Mouse (Mus musculus): ENCODE results near the gene Adap1. TPM values are rescaled to one million over a fixed set of nuclear protein-coding genes. Genes with fewer than 3 reads are reported as not detected.

The Adap1 gene
- total RNA-seq, 1 experiment: 65.0 TPM

GRCm38 (mm10) chr5:139364260-139364910 lies 39.0 kb upstream of the Adap1 start:
- Histone ChIP-seq H3K9ac (ENCODE audit: insufficient read depth, low read depth, low read length, poor library complexity, severe bottlenecking) (no peak overlapping the region), H3K27ac (ENCODE audit: insufficient read depth, low read depth, low read length, poor library complexity, severe bottlenecking) (peak overlapping the region; percentile 40; the same call in 1 of the 2 replicates), H3K9me3 (ENCODE audit: control insufficient read depth, insufficient read depth, low read depth, low read length) (no peaks in the 10 kb centered on the region), H3K4me3 (ENCODE audit: insufficient read depth in 1 of 2, low read depth in 1 of 2, low read length in 2 of 2, poor library complexity in 1 of 2, severe bottlenecking in 1 of 2) (no peak overlapping the region), H3K4me1 (ENCODE audit: control insufficient read depth in 2 of 2, insufficient read depth in 2 of 2, low read length in 2 of 2, poor library complexity in 1 of 2) (peaks cover 2 to 26% of the 10 kb centered on the region in 2 experiments; a peak in 2 of 4 replicates), H3K36me3 (ENCODE audit: control insufficient read depth, insufficient read depth, low read length, poor library complexity, severe bottlenecking) (peaks cover 10% of the 10 kb centered on the region; the same call in 1 of the 2 replicates)
- TF ChIP-seq ZNF384 (IDR thresholded peaks at IDR 0.05; ENCODE audit: low read depth, low read length) (no peak), HCFC1 (IDR thresholded peaks at IDR 0.05; ENCODE audit: borderline replicate concordance, insufficient read depth, low read length) (no peak), ZC3H11A (IDR thresholded peaks at IDR 0.05; ENCODE audit: borderline replicate concordance, low read depth, low read length) (peak; percentile 80), CHD2 (IDR thresholded peaks at IDR 0.05; ENCODE audit: low read depth, low read length) (no peak), MAFK (IDR thresholded peaks at IDR 0.05; ENCODE audit: insufficient read depth, low read depth, low read length) (no peak)
- in situ Hi-C loops (cut with MboI; ENCODE audit: low sequenced_read_pairs in 2 of 2, unreplicated experiment in 2 of 2): no loop called here
- DNase-seq (ENCODE audit: low read depth, low spot score): peak; percentile 81

GRCm38 (mm10) chr5:139363858-139364257 lies 38.4 kb upstream of the Adap1 start:
- no peak for TF ChIP-seq ZC3H11A (IDR thresholded peaks at IDR 0.05; ENCODE audit: borderline replicate concordance, low read depth, low read length)
- TF ChIP-seq HCFC1 (IDR thresholded peaks at IDR 0.05; ENCODE audit: borderline replicate concordance, insufficient read depth, low read length): no peak
- no peak for TF ChIP-seq MAFK (IDR thresholded peaks at IDR 0.05; ENCODE audit: insufficient read depth, low read depth, low read length)
- Histone ChIP-seq H3K4me3 (ENCODE audit: insufficient read depth in 1 of 2, low read depth in 1 of 2, low read length in 2 of 2, poor library complexity in 1 of 2, severe bottlenecking in 1 of 2) (no peak overlapping the region), H3K9ac (ENCODE audit: insufficient read depth, low read depth, low read length, poor library complexity, severe bottlenecking) (no peak overlapping the region), H3K4me1 (ENCODE audit: control insufficient read depth in 2 of 2, insufficient read depth in 2 of 2, low read length in 2 of 2, poor library complexity in 1 of 2) (peaks cover 2 to 26% of the 10 kb centered on the region in 2 experiments; a peak in 2 of 4 replicates), H3K36me3 (ENCODE audit: control insufficient read depth, insufficient read depth, low read length, poor library complexity, severe bottlenecking) (peaks cover 10% of the 10 kb centered on the region; the same call in 1 of the 2 replicates), H3K27ac (ENCODE audit: insufficient read depth, low read depth, low read length, poor library complexity, severe bottlenecking) (no peak overlapping the region), H3K9me3 (ENCODE audit: control insufficient read depth, insufficient read depth, low read depth, low read length) (no peaks in the 10 kb centered on the region)
- in situ Hi-C loops (cut with MboI; ENCODE audit: low sequenced_read_pairs in 2 of 2, unreplicated experiment in 2 of 2): no loop called here
- DNase-seq (ENCODE audit: low read depth, low spot score): no peak

- Histone ChIP-seq H3K9me3 (ENCODE audit: control insufficient read depth, insufficient read depth, low read depth, low read length) (no peaks in the 10 kb centered on the region), H3K36me3 (ENCODE audit: control insufficient read depth, insufficient read depth, low read length, poor library complexity, severe bottlenecking) (peaks cover 10% of the 10 kb centered on the region; the same call in 1 of the 2 replicates), H3K4me3 (ENCODE audit: insufficient read depth in 1 of 2, low read depth in 1 of 2, low read length in 2 of 2, poor library complexity in 1 of 2, severe bottlenecking in 1 of 2) (no peak overlapping the region), H3K4me1 (ENCODE audit: control insufficient read depth in 2 of 2, insufficient read depth in 2 of 2, low read length in 2 of 2, poor library complexity in 1 of 2) (peaks cover 0 to 6% of the 10 kb centered on the region in 2 experiments; a peak in 1 of 4 replicates), H3K9ac (ENCODE audit: insufficient read depth, low read depth, low read length, poor library complexity, severe bottlenecking) (no peak overlapping the region), H3K27ac (ENCODE audit: insufficient read depth, low read depth, low read length, poor library complexity, severe bottlenecking) (no peak overlapping the region)
- TF ChIP-seq MAFK (IDR thresholded peaks at IDR 0.05; ENCODE audit: insufficient read depth, low read depth, low read length) (no peak), CHD2 (IDR thresholded peaks at IDR 0.05; ENCODE audit: low read depth, low read length) (no peak), ZNF384 (IDR thresholded peaks at IDR 0.05; ENCODE audit: low read depth, low read length) (no peak), ZC3H11A (IDR thresholded peaks at IDR 0.05; ENCODE audit: borderline replicate concordance, low read depth, low read length) (no peak), HCFC1 (IDR thresholded peaks at IDR 0.05; ENCODE audit: borderline replicate concordance, insufficient read depth, low read length) (no peak)
- in situ Hi-C loops (cut with MboI; ENCODE audit: low sequenced_read_pairs in 2 of 2, unreplicated experiment in 2 of 2): no loop called here
- no peak for DNase-seq (ENCODE audit: low read depth, low spot score)
These were observed 33.8 kb upstream of the Adap1 start for GRCm38 (mm10) chr5:139359244-139359643.

DNA sequence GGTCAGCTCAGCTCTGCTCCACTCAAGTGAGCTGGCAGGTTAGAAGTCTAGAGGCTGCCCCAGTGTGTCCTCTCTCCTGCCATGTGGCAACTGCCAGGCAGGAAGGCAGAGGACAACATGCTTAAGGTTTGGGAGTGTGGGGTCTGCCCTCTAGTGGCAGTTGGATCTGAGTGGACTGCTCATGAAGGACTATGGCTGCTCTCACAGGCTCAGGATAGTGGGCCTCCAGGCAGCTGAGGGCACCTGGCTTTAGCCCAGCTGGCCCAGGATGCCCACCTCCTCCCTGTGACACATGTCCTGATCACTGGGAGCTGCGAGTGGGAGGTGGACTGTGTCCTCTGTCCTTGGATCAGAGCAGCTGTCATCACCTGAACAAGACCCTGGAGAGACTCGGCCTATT lies 33.2 kb upstream of the Adap1 start:
- H3K27ac ChIP-seq (ENCODE audit: insufficient read depth, low read depth, low read length, poor library complexity, severe bottlenecking): no peak overlapping the region
- H3K4me1 ChIP-seq (ENCODE audit: control insufficient read depth in 2 of 2, insufficient read depth in 2 of 2, low read length in 2 of 2, poor library complexity in 1 of 2): peaks cover 0 to 9% of the 10 kb centered on the region in 2 experiments; a peak in 1 of 4 replicates
- no peak overlapping the region for H3K9ac ChIP-seq (ENCODE audit: insufficient read depth, low read depth, low read length, poor library complexity, severe bottlenecking)
- H3K9me3 ChIP-seq (ENCODE audit: control insufficient read depth, insufficient read depth, low read depth, low read length): no peaks in the 10 kb centered on the region
- no peak overlapping the region for H3K4me3 ChIP-seq (ENCODE audit: insufficient read depth in 1 of 2, low read depth in 1 of 2, low read length in 2 of 2, poor library complexity in 1 of 2, severe bottlenecking in 1 of 2)
- no peak for TF ChIP-seq CHD2 (IDR thresholded peaks at IDR 0.05; ENCODE audit: low read depth, low read length)
- no peak for TF ChIP-seq HCFC1 (IDR thresholded peaks at IDR 0.05; ENCODE audit: borderline replicate concordance, insufficient read depth, low read length)
- no peak for TF ChIP-seq ZC3H11A (IDR thresholded peaks at IDR 0.05; ENCODE audit: borderline replicate concordance, low read depth, low read length)
- TF ChIP-seq MAFK (IDR thresholded peaks at IDR 0.05; ENCODE audit: insufficient read depth, low read depth, low read length): no peak
- no peak for TF ChIP-seq ZNF384 (IDR thresholded peaks at IDR 0.05; ENCODE audit: low read depth, low read length)
- no peak for DNase-seq (ENCODE audit: low read depth, low spot score)
- peaks cover 6% of the 10 kb centered on the region; the same call in 1 of the 2 replicates for H3K36me3 ChIP-seq (ENCODE audit: control insufficient read depth, insufficient read depth, low read length, poor library complexity, severe bottlenecking)
- in situ Hi-C loops (cut with MboI; ENCODE audit: low sequenced_read_pairs in 2 of 2, unreplicated experiment in 2 of 2): no loop called here

Data from ES-E14 (cell line).